In genomic region chr1:177194324-177194723, GRCm38 (mm10) we compare ENCODE assay signal across 23 mouse cellular contexts.
A peak's percentile ranks its signal among the peaks of the same experiment; 100 is the strongest.
DNase-seq lines count a peak whose midpoint lies in the region; ATAC-seq lines count a peak whose summit lies in the region.
"Had no signal": no experiment of that assay in that cellular context is flagged by ENCODE, and none has a peak within 500 bp of the region (broad histone marks: within the 10 kb centered on the region; RNA-seq: fewer than 3 reads in every experiment).

No protein-coding gene starts in this region.

- no peaks in the 10 kb centered on the region for H3K4me1 ChIP-seq in forebrain, embryonic 14.5 days (ENCODE audit: control insufficient read depth, insufficient read depth, low read length)
- peaks cover 18% of the 10 kb centered on the region for H3K4me1 ChIP-seq in forebrain, embryonic 12.5 days
- H3K4me1 ChIP-seq in limb, embryonic 12.5 days (replicated peaks), result peaks cover 6% of the 10 kb centered on the region
- H3K4me1 ChIP-seq in limb, embryonic 10.5 days, result no peaks in the 10 kb centered on the region
- H3K4me1 ChIP-seq: embryonic facial prominence, embryonic 10.5 days; embryonic facial prominence, embryonic 13.5 days; hindbrain, embryonic 12.5 days; hindbrain, embryonic 15.5 days had no signal

- H3K9ac ChIP-seq in forebrain, embryonic 14.5 days (ENCODE audit: low read length), result no peak overlapping the region
- no peak overlapping the region for H3K9ac ChIP-seq in forebrain, embryonic 12.5 days
- no peak overlapping the region for H3K9ac ChIP-seq in limb, embryonic 12.5 days (replicated peaks)
- H3K9ac ChIP-seq: embryonic facial prominence, embryonic 13.5 days; hindbrain, embryonic 12.5 days; hindbrain, embryonic 15.5 days had no signal

- H3K36me3 ChIP-seq in forebrain, embryonic 14.5 days (ENCODE audit: control insufficient read depth, insufficient read depth, low read length), result no peaks in the 10 kb centered on the region
- no peaks in the 10 kb centered on the region for H3K36me3 ChIP-seq in forebrain, embryonic 12.5 days (replicated peaks)
- no peaks in the 10 kb centered on the region for H3K36me3 ChIP-seq in limb, embryonic 12.5 days
- H3K36me3 ChIP-seq in limb, embryonic 10.5 days, result no peaks in the 10 kb centered on the region
- H3K36me3 ChIP-seq: embryonic facial prominence, embryonic 10.5 days; embryonic facial prominence, embryonic 13.5 days; hindbrain, embryonic 12.5 days; hindbrain, embryonic 15.5 days had no signal

- ATAC-seq in forebrain, embryonic 14.5 days, result peak; percentile 19; the same call in 1 of the 2 replicates
- ATAC-seq in forebrain, embryonic 12.5 days (ENCODE audit: low FRiP score), result no peak
- ATAC-seq in frontal cortex, adult (ENCODE audit: low TSS enrichment), result peak; percentile 63; the same call in 1 of the 2 replicates
- no peak for ATAC-seq in limb, embryonic 12.5 days (ENCODE audit: insufficient number of reproducible peaks, insufficient read depth, low FRiP score, low TSS enrichment, low read depth)
- ATAC-seq: activated CD4-positive, CD25-positive, alpha-beta regulatory T cell, adult 4 months had no signal

- H3K4me3 ChIP-seq in forebrain, embryonic 14.5 days (ENCODE audit: low read depth, low read length), result no peak overlapping the region
- no peak overlapping the region for H3K4me3 ChIP-seq in forebrain, embryonic 12.5 days (replicated peaks)
- no peak overlapping the region for H3K4me3 ChIP-seq in limb, embryonic 12.5 days (replicated peaks)
- H3K4me3 ChIP-seq in limb, embryonic 10.5 days, result no peak overlapping the region
- H3K4me3 ChIP-seq: embryonic facial prominence, embryonic 10.5 days; embryonic facial prominence, embryonic 13.5 days; erythroblast, embryonic 14.5 days; gastrocnemius, adult 2 months; hindbrain, embryonic 12.5 days; hindbrain, embryonic 15.5 days had no signal

- H3K4me2 ChIP-seq in forebrain, embryonic 14.5 days (ENCODE audit: low read length), result no peak overlapping the region
- no peak overlapping the region for H3K4me2 ChIP-seq in forebrain, embryonic 12.5 days
- no peak overlapping the region for H3K4me2 ChIP-seq in limb, embryonic 12.5 days
- H3K4me2 ChIP-seq: embryonic facial prominence, embryonic 13.5 days; heart, embryonic 11.5 days; hindbrain, embryonic 12.5 days; hindbrain, embryonic 15.5 days had no signal

- no peak for DNase-seq in forebrain, embryonic 14.5 days (ENCODE audit: low spot score)
- no peak for DNase-seq in frontal cortex, postnatal 36 days (ENCODE audit: low spot score in 2 of 2)
- DNase-seq in limb, embryonic 10.5 days (ENCODE audit: low spot score), result no peak
- DNase-seq: adrenal gland, adult 8-10 months; adrenal gland, postnatal 25 days; cerebellum, adult 11-12 months; cerebellum, adult 8-10 months; cerebellum, postnatal 10 days; cerebellum, postnatal 36 days; embryo, embryonic 11 days; gastrocnemius, adult 2 months; gastrocnemius, postnatal 14 days; heart, adult 11 months had no signal

- H3K27me3 ChIP-seq in forebrain, embryonic 14.5 days (replicated peaks; ENCODE audit: control insufficient read depth, insufficient read depth, low read length), result no peaks in the 10 kb centered on the region
- H3K27me3 ChIP-seq in forebrain, embryonic 12.5 days, result no peaks in the 10 kb centered on the region
- no peaks in the 10 kb centered on the region for H3K27me3 ChIP-seq in limb, embryonic 12.5 days
- no peaks in the 10 kb centered on the region for H3K27me3 ChIP-seq in limb, embryonic 10.5 days (ENCODE audit: low read depth, poor library complexity, severe bottlenecking)
- H3K27me3 ChIP-seq: embryonic facial prominence, embryonic 13.5 days; hindbrain, embryonic 12.5 days; hindbrain, embryonic 15.5 days had no signal

- 65% methylated on average over 1 of the region's 1 CpGs for WGBS in forebrain, embryonic 14.5 days
- 57% methylated on average over 1 of the region's 1 CpGs for WGBS in forebrain, embryonic 12.5 days
- WGBS in limb, embryonic 12.5 days, result 47% methylated on average over 1 of the region's 1 CpGs
- 69% methylated on average over 1 of the region's 1 CpGs for WGBS in limb, embryonic 10.5 days

- no peak overlapping the region for H3K27ac ChIP-seq in forebrain, embryonic 14.5 days (ENCODE audit: low read depth, low read length)
- H3K27ac ChIP-seq in forebrain, embryonic 12.5 days, result no peak overlapping the region
- H3K27ac ChIP-seq in limb, embryonic 12.5 days, result 0 out of 2 replicates have a peak overlapping the region, but pooled peaks have one; percentile 8
- H3K27ac ChIP-seq in limb, embryonic 10.5 days, result no peak overlapping the region
- H3K27ac ChIP-seq: embryonic facial prominence, embryonic 10.5 days; embryonic facial prominence, embryonic 13.5 days; gastrocnemius, adult 2 months; hindbrain, embryonic 12.5 days; hindbrain, embryonic 15.5 days had no signal

- no peaks in the 10 kb centered on the region for H3K9me3 ChIP-seq in forebrain, embryonic 14.5 days (replicated peaks; ENCODE audit: control insufficient read depth, low read length)
- H3K9me3 ChIP-seq in forebrain, embryonic 12.5 days, result no peaks in the 10 kb centered on the region
- no peaks in the 10 kb centered on the region for H3K9me3 ChIP-seq in limb, embryonic 12.5 days
- H3K9me3 ChIP-seq in limb, embryonic 10.5 days (replicated peaks), result no peaks in the 10 kb centered on the region
- H3K9me3 ChIP-seq: embryonic facial prominence, embryonic 10.5 days; embryonic facial prominence, embryonic 13.5 days; hindbrain, embryonic 12.5 days; hindbrain, embryonic 15.5 days had no signal

Comparison
In these comparisons a context has a peak if more than half of its experiments do, and no peak if none do; other contexts are left out.
1. ATAC-seq: peak in forebrain, embryonic 14.5 days (single experiment) and frontal cortex, adult (single experiment); none in forebrain, embryonic 12.5 days (single experiment) and limb, embryonic 12.5 days (single experiment).